Mouse (Mus musculus): Measurements from ENCODE around the gene Gp1ba. TPM values are rescaled to one million over a fixed set of nuclear protein-coding genes. Genes with fewer than 3 reads are reported as not detected.

The Gp1ba gene
- polyA plus RNA-seq, 1 experiment from 2014 or later = 0.37 TPM

GRCm38 (mm10) chr11:70621972-70622814, 16.7 kb upstream of the Gp1ba start:
- no peaks in the 10 kb centered on the region for H3K36me3 ChIP-seq (ENCODE audit: control insufficient read depth, insufficient read depth, low read length)

DNA sequence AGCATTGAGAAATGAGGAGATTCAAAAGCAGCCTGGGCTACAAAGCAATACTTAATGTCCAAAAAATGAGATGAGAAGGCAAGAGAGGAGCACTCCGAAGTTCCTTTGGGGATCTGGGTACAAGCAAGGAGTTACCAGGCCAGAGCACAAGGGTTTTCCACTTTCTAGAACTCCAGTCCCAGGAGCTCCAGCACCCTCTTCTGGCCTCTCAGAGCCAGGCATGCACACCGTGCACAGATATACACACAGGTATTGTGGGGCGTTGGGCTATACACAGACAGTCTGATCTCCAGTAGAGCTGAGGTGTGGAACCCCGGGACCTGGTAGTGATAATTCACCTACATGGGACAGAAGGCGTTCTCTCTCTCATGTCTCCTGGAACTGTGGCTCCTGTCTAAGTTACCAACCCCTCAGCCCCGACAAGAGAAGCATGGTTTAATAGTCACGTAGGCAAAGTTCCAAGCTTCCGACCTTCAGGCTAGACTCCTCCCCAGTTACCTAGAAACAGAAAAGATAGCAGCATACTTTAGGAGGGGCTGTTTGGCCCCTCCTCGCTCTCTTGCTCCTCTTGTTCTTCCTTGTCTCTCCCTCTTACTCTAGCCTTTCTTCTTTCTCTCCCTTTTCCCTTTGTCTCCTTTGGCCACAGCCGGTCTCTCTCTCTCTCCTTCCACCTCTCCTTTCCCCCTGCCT, 15.7 kb upstream of the Gp1ba start:
- DNase-seq (no peak), ATAC-seq (ENCODE audit: low FRiP score, low TSS enrichment) (no peak)
- Histone ChIP-seq H3K9me3 (ENCODE audit: control insufficient read depth, low read length) (no peaks in the 10 kb centered on the region), H3K4me2 (ENCODE audit: low read length) (no peak overlapping the region), H3K4me3 (replicated peaks; ENCODE audit: low read depth, low read length) (no peak overlapping the region), H3K27me3 (ENCODE audit: control insufficient read depth, insufficient read depth, low read length) (no peaks in the 10 kb centered on the region), H3K36me3 (ENCODE audit: control insufficient read depth, insufficient read depth, low read length) (no peaks in the 10 kb centered on the region), H3K9ac (replicated peaks; ENCODE audit: low read length) (no peak overlapping the region), H3K27ac (replicated peaks; ENCODE audit: low read depth, low read length) (no peak overlapping the region), H3K4me1 (ENCODE audit: control insufficient read depth, insufficient read depth, low read length) (no peaks in the 10 kb centered on the region)
- 83% methylated on average over 10 of the region's 10 CpGs for WGBS

More at GRCm38 (mm10) chr11:70621972-70622814, 16.7 kb upstream of the Gp1ba start:
- H3K9ac ChIP-seq (replicated peaks; ENCODE audit: low read length) = no peak overlapping the region
- H3K4me1 ChIP-seq (ENCODE audit: control insufficient read depth, insufficient read depth, low read length) = no peaks in the 10 kb centered on the region
- H3K9me3 ChIP-seq (ENCODE audit: control insufficient read depth, low read length) = no peaks in the 10 kb centered on the region
- no peak overlapping the region for H3K4me3 ChIP-seq (replicated peaks; ENCODE audit: low read depth, low read length)
- H3K27ac ChIP-seq (replicated peaks; ENCODE audit: low read depth, low read length) = no peak overlapping the region
- DNase-seq (no peak), ATAC-seq (ENCODE audit: low FRiP score, low TSS enrichment) (no peak)
- no peak overlapping the region for H3K4me2 ChIP-seq (ENCODE audit: low read length)
- WGBS = 40% methylated on average over 7 of the region's 7 CpGs
- H3K27me3 ChIP-seq (ENCODE audit: control insufficient read depth, insufficient read depth, low read length) = no peaks in the 10 kb centered on the region

DNA sequence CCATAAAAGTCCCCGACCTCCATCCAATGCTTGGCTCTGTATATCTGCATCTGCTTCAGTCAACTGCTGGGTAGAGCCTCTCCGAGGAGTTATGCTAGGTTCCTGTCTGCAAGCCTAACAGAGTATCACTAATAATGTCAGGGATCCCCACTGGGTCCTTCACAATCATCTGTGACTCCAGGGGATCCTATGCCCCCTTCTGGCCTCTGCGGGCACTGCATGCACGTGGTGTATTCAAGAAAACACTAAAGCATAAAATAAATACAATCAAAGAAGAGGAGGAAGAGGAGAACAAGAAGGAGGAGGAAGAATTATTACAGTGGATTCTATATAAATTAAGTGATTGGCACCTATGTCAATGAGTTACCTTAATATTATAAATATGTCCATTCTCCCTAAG, 13.4 kb upstream of the Gp1ba start:
- no peak overlapping the region for H3K4me3 ChIP-seq (replicated peaks; ENCODE audit: low read depth, low read length)
- no peaks in the 10 kb centered on the region for H3K9me3 ChIP-seq (ENCODE audit: control insufficient read depth, low read length)
- H3K36me3 ChIP-seq (ENCODE audit: control insufficient read depth, insufficient read depth, low read length) = no peaks in the 10 kb centered on the region
- H3K4me2 ChIP-seq (ENCODE audit: low read length) = no peak overlapping the region
- WGBS = 56% methylated on average over 4 of the region's 4 CpGs
- ATAC-seq (ENCODE audit: low FRiP score, low TSS enrichment) = no peak
- DNase-seq = peak; percentile 74
- no peaks in the 10 kb centered on the region for H3K27me3 ChIP-seq (ENCODE audit: control insufficient read depth, insufficient read depth, low read length)
- no peaks in the 10 kb centered on the region for H3K4me1 ChIP-seq (ENCODE audit: control insufficient read depth, insufficient read depth, low read length)
- H3K27ac ChIP-seq (replicated peaks; ENCODE audit: low read depth, low read length) = no peak overlapping the region
- H3K9ac ChIP-seq (replicated peaks; ENCODE audit: low read length) = no peak overlapping the region

GRCm38 (mm10) chr11:70626877-70627276, 12.0 kb upstream of the Gp1ba start:
- no peaks in the 10 kb centered on the region for H3K4me1 ChIP-seq (ENCODE audit: control insufficient read depth, insufficient read depth, low read length)
- DNase-seq = no peak
- WGBS = 80% methylated on average over 4 of the region's 4 CpGs

DNA sequence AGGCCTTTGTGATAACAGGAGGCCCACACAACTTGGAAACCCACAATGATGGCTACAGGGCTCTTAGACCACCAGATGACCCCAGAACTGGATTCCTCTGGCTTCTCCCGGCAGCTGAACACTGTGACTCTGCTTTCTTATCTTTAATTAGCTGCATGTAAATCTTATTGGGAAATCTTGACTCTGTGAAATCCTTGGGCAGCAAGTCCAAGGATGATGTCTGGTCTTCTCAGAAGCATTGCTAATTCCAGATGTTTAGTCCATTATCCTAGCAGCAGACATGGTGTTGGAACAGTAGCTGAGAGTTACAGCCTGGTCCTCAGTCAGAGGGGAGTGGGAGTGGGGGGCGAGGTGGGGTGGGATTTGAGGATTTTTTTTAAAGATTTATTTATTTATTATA, 10.5 kb upstream of the Gp1ba start:
- no peak overlapping the region for H3K4me3 ChIP-seq (replicated peaks; ENCODE audit: low read depth, low read length)
- DNase-seq = no peak

More at GRCm38 (mm10) chr11:70626877-70627276, 12.0 kb upstream of the Gp1ba start:
- Histone ChIP-seq H3K27me3 (ENCODE audit: control insufficient read depth, insufficient read depth, low read length) (no peaks in the 10 kb centered on the region), H3K9me3 (ENCODE audit: control insufficient read depth, low read length) (no peaks in the 10 kb centered on the region), H3K4me3 (replicated peaks; ENCODE audit: low read depth, low read length) (no peak overlapping the region), H3K36me3 (ENCODE audit: control insufficient read depth, insufficient read depth, low read length) (no peaks in the 10 kb centered on the region), H3K4me2 (ENCODE audit: low read length) (no peak overlapping the region), H3K9ac (replicated peaks; ENCODE audit: low read length) (no peak overlapping the region), H3K27ac (replicated peaks; ENCODE audit: low read depth, low read length) (no peak overlapping the region)
- no peak for ATAC-seq (ENCODE audit: low FRiP score, low TSS enrichment)

DNA sequence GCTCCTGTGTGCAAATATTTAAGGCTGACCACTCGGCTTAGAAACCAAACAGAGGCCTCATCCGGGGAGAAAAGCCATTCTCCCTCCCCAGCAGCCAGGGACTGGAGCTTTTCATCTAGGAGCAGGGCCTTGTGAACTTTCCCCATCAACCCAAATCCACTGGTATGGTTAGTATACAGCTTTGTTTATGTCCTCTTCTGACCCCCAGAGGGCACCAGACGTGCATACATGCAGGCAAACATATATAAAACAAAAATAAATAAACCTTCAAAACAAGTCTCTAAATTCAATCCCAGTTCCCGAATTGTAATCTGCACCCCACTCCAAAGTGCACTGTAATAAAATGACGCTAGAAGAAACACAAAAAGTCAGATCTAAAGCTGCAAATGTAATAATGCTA, 9.4 kb upstream of the Gp1ba start:
- Histone ChIP-seq H3K9ac (replicated peaks; ENCODE audit: low read length) (no peak overlapping the region), H3K4me1 (ENCODE audit: control insufficient read depth, insufficient read depth, low read length) (no peaks in the 10 kb centered on the region), H3K4me2 (ENCODE audit: low read length) (no peak overlapping the region), H3K36me3 (ENCODE audit: control insufficient read depth, insufficient read depth, low read length) (no peaks in the 10 kb centered on the region), H3K27me3 (ENCODE audit: control insufficient read depth, insufficient read depth, low read length) (no peaks in the 10 kb centered on the region), H3K4me3 (replicated peaks; ENCODE audit: low read depth, low read length) (no peak overlapping the region), H3K9me3 (ENCODE audit: control insufficient read depth, low read length) (no peaks in the 10 kb centered on the region), H3K27ac (replicated peaks; ENCODE audit: low read depth, low read length) (no peak overlapping the region)
- WGBS = 64% methylated on average over 5 of the region's 5 CpGs
- DNase-seq = peak; percentile 48
- no peak for ATAC-seq (ENCODE audit: low FRiP score, low TSS enrichment)

More for the DNA sequence above, 10.5 kb upstream of the Gp1ba start:
- Histone ChIP-seq H3K36me3 (ENCODE audit: control insufficient read depth, insufficient read depth, low read length) (no peaks in the 10 kb centered on the region), H3K27ac (replicated peaks; ENCODE audit: low read depth, low read length) (no peak overlapping the region), H3K4me2 (ENCODE audit: low read length) (no peak overlapping the region), H3K4me1 (ENCODE audit: control insufficient read depth, insufficient read depth, low read length) (no peaks in the 10 kb centered on the region), H3K9ac (replicated peaks; ENCODE audit: low read length) (no peak overlapping the region), H3K9me3 (ENCODE audit: control insufficient read depth, low read length) (no peaks in the 10 kb centered on the region), H3K27me3 (ENCODE audit: control insufficient read depth, insufficient read depth, low read length) (no peaks in the 10 kb centered on the region)
- ATAC-seq (ENCODE audit: low FRiP score, low TSS enrichment) = no peak
- whole genome bisulfite sequencing = 77% methylated on average over 2 of the region's 2 CpGs

DNA sequence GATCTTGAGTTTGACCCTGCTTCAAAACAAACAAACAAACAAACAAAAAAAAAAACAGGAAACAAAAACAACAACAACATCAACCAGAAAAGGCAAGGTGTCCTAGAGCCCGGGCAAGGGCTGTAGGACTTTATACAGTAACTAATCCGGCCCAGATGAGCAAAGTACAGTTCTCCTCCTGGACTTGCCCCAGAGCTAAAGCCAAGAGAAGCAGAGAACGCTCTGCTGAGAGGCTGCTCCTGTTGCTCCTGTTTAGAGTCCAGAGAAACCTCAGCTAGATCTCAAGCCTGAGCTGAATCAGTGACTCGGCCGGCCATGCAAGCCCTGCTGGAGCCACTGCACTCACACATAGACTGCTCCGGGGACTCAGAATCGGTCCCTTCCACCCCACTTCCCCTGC, 8.8 kb upstream of the Gp1ba start:
- no peak for ATAC-seq (ENCODE audit: low FRiP score, low TSS enrichment)
- H3K27ac ChIP-seq (replicated peaks; ENCODE audit: low read depth, low read length) = no peak overlapping the region
- no peak overlapping the region for H3K9ac ChIP-seq (replicated peaks; ENCODE audit: low read length)
- no peak overlapping the region for H3K4me2 ChIP-seq (ENCODE audit: low read length)
- WGBS = 73% methylated on average over 7 of the region's 7 CpGs
- no peaks in the 10 kb centered on the region for H3K27me3 ChIP-seq (ENCODE audit: control insufficient read depth, insufficient read depth, low read length)
- no peaks in the 10 kb centered on the region for H3K36me3 ChIP-seq (ENCODE audit: control insufficient read depth, insufficient read depth, low read length)
- H3K9me3 ChIP-seq (ENCODE audit: control insufficient read depth, low read length) = no peaks in the 10 kb centered on the region
- DNase-seq = no peak
- H3K4me1 ChIP-seq (ENCODE audit: control insufficient read depth, insufficient read depth, low read length) = no peaks in the 10 kb centered on the region
- H3K4me3 ChIP-seq (replicated peaks; ENCODE audit: low read depth, low read length) = no peak overlapping the region

DNA sequence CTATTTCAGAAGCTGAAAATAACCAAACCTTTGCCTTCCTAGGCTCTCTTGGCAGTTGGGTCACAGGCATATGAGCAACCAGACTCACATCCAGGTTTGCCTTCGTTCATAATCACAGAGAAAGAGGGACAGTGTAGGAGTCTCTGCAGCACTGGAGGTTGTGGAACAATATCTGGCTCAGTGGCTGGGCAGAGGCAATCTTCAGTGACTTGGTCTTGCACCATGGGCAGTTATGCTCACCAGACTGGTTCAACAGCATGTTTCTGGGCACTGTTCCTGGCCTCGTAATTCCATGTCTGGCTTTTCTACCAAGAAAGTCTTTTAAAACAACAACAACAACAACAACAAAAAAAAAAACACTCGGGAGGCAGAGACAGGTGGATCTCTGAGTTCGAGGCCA, 3.3 kb upstream of the Gp1ba start:
- H3K36me3 ChIP-seq (ENCODE audit: control insufficient read depth, insufficient read depth, low read length) = no peaks in the 10 kb centered on the region
- 89% methylated on average over 4 of the region's 4 CpGs for WGBS
- H3K9ac ChIP-seq (replicated peaks; ENCODE audit: low read length) = no peak overlapping the region
- H3K27me3 ChIP-seq (ENCODE audit: control insufficient read depth, insufficient read depth, low read length) = no peaks in the 10 kb centered on the region
- no peak overlapping the region for H3K27ac ChIP-seq (replicated peaks; ENCODE audit: low read depth, low read length)
- no peaks in the 10 kb centered on the region for H3K9me3 ChIP-seq (ENCODE audit: control insufficient read depth, low read length)
- H3K4me2 ChIP-seq (ENCODE audit: low read length) = no peak overlapping the region
- ATAC-seq (ENCODE audit: low FRiP score, low TSS enrichment) (no peak), DNase-seq (no peak)
- H3K4me3 ChIP-seq (replicated peaks; ENCODE audit: low read depth, low read length) = no peak overlapping the region
- H3K4me1 ChIP-seq (ENCODE audit: control insufficient read depth, insufficient read depth, low read length) = no peaks in the 10 kb centered on the region

- Histone ChIP-seq H3K27me3 (ENCODE audit: control insufficient read depth, insufficient read depth, low read length) (no peaks in the 10 kb centered on the region), H3K9me3 (ENCODE audit: control insufficient read depth, low read length) (no peaks in the 10 kb centered on the region), H3K27ac (replicated peaks; ENCODE audit: low read depth, low read length) (no peak overlapping the region), H3K4me1 (ENCODE audit: control insufficient read depth, insufficient read depth, low read length) (no peaks in the 10 kb centered on the region), H3K36me3 (ENCODE audit: control insufficient read depth, insufficient read depth, low read length) (peaks cover 2% of the 10 kb centered on the region), H3K9ac (replicated peaks; ENCODE audit: low read length) (no peak overlapping the region), H3K4me2 (ENCODE audit: low read length) (no peak overlapping the region), H3K4me3 (replicated peaks; ENCODE audit: low read depth, low read length) (no peak overlapping the region)
- WGBS = 95% methylated on average over 1 of the region's 1 CpGs
- no peak for ATAC-seq (ENCODE audit: low FRiP score, low TSS enrichment)
- DNase-seq = no peak
These were observed 1.2 kb upstream of the Gp1ba start for GRCm38 (mm10) chr11:70637764-70638163.
